Mouse (Mus musculus): ENCODE results near the gene Rrbp1. TPM values are rescaled to one million over a fixed set of nuclear protein-coding genes. Genes with fewer than 3 reads are reported as not detected.

Rrbp1 gene
- polyA plus RNA-seq, 1 experiment from 2014 or later, result 88.8 TPM

GRCm38 (mm10) chr2:144005166-144005955 lies 5.7 kb downstream of the Rrbp1 start:
- no peak for TF ChIP-seq CTCF (IDR thresholded peaks at IDR 0.05; ENCODE audit: low read depth)
- DNase-seq (peak; percentile 71), ATAC-seq (ENCODE audit: insufficient read depth) (no peak)
- Histone ChIP-seq H3K27ac (ENCODE audit: low read depth) (peak overlapping the region; percentile 27; the same call in 1 of the 2 replicates), H3K27me3 (ENCODE audit: insufficient read depth, low read length) (no peaks in the 10 kb centered on the region), H3K9me3 (ENCODE audit: low read depth, low read length) (no peaks in the 10 kb centered on the region), H3K4me3 (ENCODE audit: low read depth, low read length) (no peak overlapping the region), H3K36me3 (ENCODE audit: insufficient read depth) (peaks cover 28% of the 10 kb centered on the region), H3K4me2 (peak overlapping the region; percentile 13; the same call in 1 of the 2 replicates), H3K9ac (no peak overlapping the region), H3K4me1 (ENCODE audit: insufficient read depth) (peaks cover 30% of the 10 kb centered on the region)
- WGBS, result 45% methylated on average over 6 of the region's 6 CpGs

GRCm38 (mm10) chr2:144003544-144003943 lies 7.5 kb downstream of the Rrbp1 start:
- WGBS, result 31% methylated on average over 2 of the region's 2 CpGs
- H3K9ac ChIP-seq, result no peak overlapping the region
- H3K9me3 ChIP-seq (ENCODE audit: low read depth, low read length), result no peaks in the 10 kb centered on the region
- TF ChIP-seq CTCF (IDR thresholded peaks at IDR 0.05; ENCODE audit: low read depth), result no peak
- peaks cover 23% of the 10 kb centered on the region for H3K4me1 ChIP-seq (ENCODE audit: insufficient read depth)
- H3K36me3 ChIP-seq (ENCODE audit: insufficient read depth), result peaks cover 20% of the 10 kb centered on the region
- H3K27me3 ChIP-seq (ENCODE audit: insufficient read depth, low read length), result no peaks in the 10 kb centered on the region
- DNase-seq (peak; percentile 58), ATAC-seq (ENCODE audit: insufficient read depth) (no peak)
- no peak overlapping the region for H3K4me2 ChIP-seq
- no peak overlapping the region for H3K27ac ChIP-seq (ENCODE audit: low read depth)
- no peak overlapping the region for H3K4me3 ChIP-seq (ENCODE audit: low read depth, low read length)

DNA sequence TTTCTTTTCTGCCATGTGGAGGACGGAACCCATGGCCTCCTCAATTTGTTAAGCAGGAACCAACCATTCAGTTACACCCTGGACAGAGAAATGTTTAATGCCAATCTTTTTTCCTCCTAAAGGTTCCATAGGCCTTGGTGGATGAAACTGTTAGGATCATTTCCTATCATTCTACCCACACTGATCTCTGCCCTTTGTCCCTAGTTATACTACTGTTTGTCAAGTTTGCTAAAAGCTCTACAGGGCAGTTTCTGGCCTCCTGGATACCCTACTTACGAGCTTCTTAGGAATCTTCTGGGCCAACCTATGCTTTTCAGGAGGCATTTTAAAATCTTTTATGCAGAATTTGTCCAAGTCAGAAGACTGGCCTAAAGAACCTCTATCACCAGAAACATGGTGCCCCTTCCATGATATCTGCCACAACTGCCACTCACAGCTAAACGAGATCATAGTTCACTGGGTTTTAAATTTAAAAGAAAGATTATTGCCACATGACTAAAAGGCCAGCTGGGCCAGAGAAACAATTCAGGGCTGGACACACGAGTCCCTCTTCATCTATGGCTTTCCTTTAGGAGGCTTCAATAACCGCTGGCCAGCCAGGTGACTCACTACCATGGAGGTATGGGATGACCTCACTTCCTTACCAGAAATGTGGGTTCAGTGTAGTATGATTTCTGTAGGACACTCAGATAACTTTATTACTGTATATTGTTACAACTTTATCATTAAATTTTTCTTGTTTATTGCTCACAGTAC lies 8.7 kb downstream of the Rrbp1 start:
- H3K9ac ChIP-seq, result no peak overlapping the region
- no peak overlapping the region for H3K4me2 ChIP-seq
- no peak for ATAC-seq (ENCODE audit: insufficient read depth)
- no peaks in the 10 kb centered on the region for H3K27me3 ChIP-seq (ENCODE audit: insufficient read depth, low read length)
- peaks cover 23% of the 10 kb centered on the region for H3K4me1 ChIP-seq (ENCODE audit: insufficient read depth)
- no peak overlapping the region for H3K4me3 ChIP-seq (ENCODE audit: low read depth, low read length)
- DNase-seq, result no peak
- no peaks in the 10 kb centered on the region for H3K9me3 ChIP-seq (ENCODE audit: low read depth, low read length)
- H3K27ac ChIP-seq (ENCODE audit: low read depth), result no peak overlapping the region
- no peak for TF ChIP-seq CTCF (IDR thresholded peaks at IDR 0.05; ENCODE audit: low read depth)
- peaks cover 14% of the 10 kb centered on the region for H3K36me3 ChIP-seq (ENCODE audit: insufficient read depth)
- 84% methylated on average over 5 of the region's 5 CpGs for WGBS

DNA sequence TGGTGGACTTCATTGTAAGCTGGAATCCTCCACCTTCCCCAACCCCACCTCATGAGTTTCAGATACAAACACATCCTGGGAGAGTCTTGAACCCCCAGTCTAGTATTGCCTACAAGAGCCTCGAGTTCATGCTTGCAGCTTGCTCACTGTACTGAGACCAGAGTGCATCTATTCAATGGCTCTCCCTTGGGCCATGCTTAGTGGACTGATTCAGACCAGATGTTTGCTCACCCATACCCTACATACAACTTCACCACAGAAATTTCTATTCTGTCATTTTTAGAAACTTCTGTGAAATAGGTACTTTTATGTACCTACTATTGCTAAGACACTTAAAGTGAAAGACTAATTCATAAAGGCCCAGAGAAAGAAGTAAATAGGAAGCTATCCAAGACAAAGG lies 18.1 kb downstream of the Rrbp1 start:
- no peak for DNase-seq

DNA sequence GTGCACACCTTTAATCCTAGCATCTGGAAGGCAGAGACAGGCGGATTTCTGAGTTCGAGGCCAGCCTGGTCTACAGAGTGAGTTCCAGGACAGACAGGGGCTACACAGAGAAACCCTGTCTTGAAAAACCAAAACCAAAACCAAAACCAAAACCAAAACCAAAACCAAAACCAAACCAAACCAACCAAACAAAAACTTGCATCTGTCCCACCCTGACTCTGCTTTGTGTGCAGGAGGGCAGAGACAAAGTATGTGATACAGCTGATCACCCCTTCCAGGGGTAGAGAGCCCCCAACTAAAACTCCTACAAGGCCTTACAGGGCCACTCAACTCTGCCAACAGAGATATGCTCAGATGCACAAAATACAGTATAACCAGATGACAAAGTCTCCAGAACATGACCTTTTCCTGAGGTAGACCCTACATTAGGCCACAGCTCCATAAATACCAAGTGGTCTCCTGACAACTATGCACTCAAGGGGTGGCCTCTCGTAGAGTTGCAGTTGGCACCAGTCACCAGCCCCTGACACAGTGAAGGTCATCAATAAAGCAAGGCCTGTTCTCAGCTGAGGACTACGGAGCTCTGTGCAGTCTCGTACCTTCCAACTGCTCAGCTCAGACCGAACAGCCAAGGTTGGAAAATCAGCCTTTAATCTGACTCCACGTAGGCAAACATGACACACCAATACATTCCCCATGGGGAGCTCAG lies 18.9 kb downstream of the Rrbp1 start:
- Histone ChIP-seq H3K9me3 (ENCODE audit: low read depth, low read length) (no peaks in the 10 kb centered on the region), H3K36me3 (ENCODE audit: insufficient read depth) (peaks cover 17% of the 10 kb centered on the region; the same call in 1 of the 2 replicates), H3K27me3 (ENCODE audit: insufficient read depth, low read length) (no peaks in the 10 kb centered on the region), H3K27ac (ENCODE audit: low read depth) (no peak overlapping the region), H3K4me3 (ENCODE audit: low read depth, low read length) (no peak overlapping the region), H3K4me2 (no peak overlapping the region), H3K4me1 (ENCODE audit: insufficient read depth) (0 out of 2 replicates have a peak, but pooled peaks cover 8% of the 10 kb centered on the region), H3K9ac (no peak overlapping the region)
- ATAC-seq (ENCODE audit: insufficient read depth) (no peak), DNase-seq (no peak)
- WGBS, result 92% methylated on average over 7 of the region's 7 CpGs
- no peak for TF ChIP-seq CTCF (IDR thresholded peaks at IDR 0.05; ENCODE audit: low read depth)

More for the DNA sequence above, 18.1 kb downstream of the Rrbp1 start:
- no peak for ATAC-seq (ENCODE audit: insufficient read depth)
- TF ChIP-seq CTCF (IDR thresholded peaks at IDR 0.05; ENCODE audit: low read depth), result no peak
- Histone ChIP-seq H3K36me3 (ENCODE audit: insufficient read depth) (peaks cover 9% of the 10 kb centered on the region; the same call in 1 of the 2 replicates), H3K4me1 (ENCODE audit: insufficient read depth) (0 out of 2 replicates have a peak, but pooled peaks cover 8% of the 10 kb centered on the region), H3K27ac (ENCODE audit: low read depth) (no peak overlapping the region), H3K9ac (no peak overlapping the region), H3K9me3 (ENCODE audit: low read depth, low read length) (no peaks in the 10 kb centered on the region), H3K4me2 (no peak overlapping the region), H3K4me3 (ENCODE audit: low read depth, low read length) (no peak overlapping the region), H3K27me3 (ENCODE audit: insufficient read depth, low read length) (no peaks in the 10 kb centered on the region)
- WGBS, result 89% methylated on average over 1 of the region's 1 CpGs

- Histone ChIP-seq H3K9ac (no peak overlapping the region), H3K9me3 (ENCODE audit: low read depth, low read length) (no peaks in the 10 kb centered on the region), H3K4me3 (ENCODE audit: low read depth, low read length) (no peak overlapping the region), H3K27ac (ENCODE audit: low read depth) (no peak overlapping the region), H3K27me3 (ENCODE audit: insufficient read depth, low read length) (no peaks in the 10 kb centered on the region), H3K4me2 (no peak overlapping the region), H3K36me3 (ENCODE audit: insufficient read depth) (peaks cover 19% of the 10 kb centered on the region; the same call in 1 of the 2 replicates), H3K4me1 (ENCODE audit: insufficient read depth) (0 out of 2 replicates have a peak, but pooled peaks cover 8% of the 10 kb centered on the region)
- ATAC-seq (ENCODE audit: insufficient read depth), result no peak
- no peak for TF ChIP-seq CTCF (IDR thresholded peaks at IDR 0.05; ENCODE audit: low read depth)
- 40% methylated on average over 1 of the region's 1 CpGs for WGBS
- DNase-seq, result peak; percentile 29
Observed at GRCm38 (mm10) chr2:143990997-143991396, 20.1 kb downstream of the Rrbp1 start.

All from lung, embryonic 14.5 days (tissue).